Mouse (Mus musculus) B cell, adult (primary cell): ENCODE data around the gene Lefty2. TPM values are rescaled to one million over a fixed set of nuclear protein-coding genes. Genes with fewer than 3 reads are reported as not detected.

Source experiments
- total RNA-seq: library from RNA; stranded (reverse); gene quantifications from 4 replicates; pipeline ENCODE4 v1.2.4, GENCODE M21; 2023; ENCODE audit not compliant: inconsistent age

Lefty2 gene
- total RNA-seq: not detected in 4 replicates

DNA sequence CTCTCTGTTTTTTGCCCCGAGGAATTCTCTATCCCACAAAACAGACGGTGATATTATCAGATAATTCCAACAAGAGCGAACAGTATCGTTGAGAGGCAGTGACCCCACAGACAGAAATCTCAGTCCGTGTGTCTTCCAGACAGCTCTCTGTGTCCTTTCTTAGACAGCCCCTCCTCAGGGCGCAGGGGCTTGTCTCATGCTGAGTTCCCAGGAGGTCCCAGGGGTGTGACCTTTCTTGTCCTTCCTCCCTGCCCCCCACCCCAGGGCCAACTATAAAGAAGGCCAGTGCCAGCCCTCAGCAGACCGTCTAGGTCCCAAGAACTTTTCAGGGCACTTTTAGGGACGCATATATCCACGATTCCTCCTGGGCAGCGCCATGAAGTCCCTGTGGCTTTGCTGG, at the start of gene Lefty2:
TSS of gene Lefty2 (plus strand) at position 301 of the 400 bp plus-strand sequence.

DNA sequence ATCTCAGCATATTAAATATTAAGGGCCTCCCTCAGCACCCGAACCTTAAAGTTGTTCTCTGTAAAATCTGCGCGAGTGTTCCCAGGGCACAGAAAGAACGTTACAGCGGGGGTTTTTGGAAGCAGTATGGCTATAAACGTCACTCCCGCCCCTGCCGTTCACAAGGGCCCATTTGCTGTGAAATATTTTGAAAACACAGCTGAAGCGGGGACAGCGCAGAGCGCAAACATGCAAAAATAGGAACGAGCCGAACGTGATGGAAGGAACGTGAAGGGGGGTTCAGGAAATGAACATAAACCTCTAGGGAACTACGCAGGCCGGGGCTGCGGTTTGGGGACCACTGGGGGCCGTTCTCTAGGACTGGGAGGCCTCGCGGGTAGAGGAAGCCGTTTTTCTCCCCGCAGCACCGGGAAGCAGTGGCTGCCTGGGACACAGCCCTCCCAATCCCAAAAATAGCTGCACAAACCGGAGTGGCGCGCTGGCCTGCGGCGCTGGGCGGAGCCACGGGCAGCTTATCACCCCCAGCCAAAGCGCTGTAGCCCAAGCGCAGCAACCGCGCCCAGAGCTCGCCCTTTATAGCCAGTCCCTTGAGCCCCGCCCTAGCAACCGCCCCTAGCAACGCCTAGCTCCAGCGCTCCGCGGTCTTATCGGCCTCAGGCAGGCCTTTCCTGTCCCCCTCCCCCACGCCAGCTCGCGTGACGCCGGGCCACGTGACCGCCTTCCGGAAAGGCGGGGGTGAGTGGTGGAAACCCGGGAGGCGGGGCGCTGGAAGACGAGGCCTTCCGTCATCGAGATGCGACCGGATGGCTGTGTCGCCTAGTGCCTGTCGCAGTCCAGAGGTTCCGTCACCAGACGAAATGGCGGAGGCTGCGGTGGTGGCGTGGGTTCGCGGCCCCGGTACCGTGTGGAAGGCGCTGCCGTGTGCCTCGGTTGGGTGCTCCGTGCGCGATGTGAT, 42.3 kb upstream of the Lefty2 start, which contains the start of gene Sde2:
TSS of gene Sde2 (plus strand) at position 812 of the 955 bp plus-strand sequence.

DNA sequence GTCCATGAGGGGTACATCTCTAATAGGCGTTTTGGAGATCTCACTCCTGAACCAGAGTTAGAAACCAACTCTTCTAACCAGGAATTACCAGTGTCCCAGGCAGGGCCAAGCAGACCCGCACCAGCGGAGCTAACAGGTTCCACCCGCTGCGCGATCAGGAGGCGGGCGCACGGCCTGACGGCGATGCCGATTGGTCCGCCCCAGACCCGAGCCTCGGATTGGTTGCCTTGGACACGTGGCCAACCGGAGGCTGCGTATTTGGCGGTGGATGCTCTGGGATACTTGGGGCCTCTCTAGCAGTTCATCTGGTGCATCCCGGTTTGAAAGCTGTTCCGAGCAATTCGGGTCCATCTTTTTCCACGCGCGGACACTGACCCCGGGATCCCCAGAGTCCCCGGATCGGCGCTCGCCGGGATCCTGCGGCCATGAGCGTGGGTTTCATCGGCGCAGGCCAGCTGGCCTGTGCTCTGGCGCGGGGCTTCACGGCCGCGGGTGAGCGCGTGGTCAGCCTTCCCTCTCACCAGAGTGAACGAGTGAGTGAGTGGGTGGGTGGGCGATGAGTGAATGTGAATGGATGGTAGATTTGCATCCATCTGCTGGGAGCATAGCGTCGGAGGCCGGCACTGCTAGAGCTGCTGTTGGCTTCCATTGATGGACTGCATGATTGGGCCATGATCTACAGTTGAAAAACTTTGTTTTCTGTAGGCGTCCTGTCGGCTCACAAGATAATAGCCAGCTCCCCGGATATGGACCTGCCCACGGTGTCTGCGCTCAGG, 11.3 kb downstream of the Lefty2 start, which contains the start of gene Pycr2:
TSS of gene Pycr2 (plus strand) at position 255 of the 776 bp plus-strand sequence.

DNA sequence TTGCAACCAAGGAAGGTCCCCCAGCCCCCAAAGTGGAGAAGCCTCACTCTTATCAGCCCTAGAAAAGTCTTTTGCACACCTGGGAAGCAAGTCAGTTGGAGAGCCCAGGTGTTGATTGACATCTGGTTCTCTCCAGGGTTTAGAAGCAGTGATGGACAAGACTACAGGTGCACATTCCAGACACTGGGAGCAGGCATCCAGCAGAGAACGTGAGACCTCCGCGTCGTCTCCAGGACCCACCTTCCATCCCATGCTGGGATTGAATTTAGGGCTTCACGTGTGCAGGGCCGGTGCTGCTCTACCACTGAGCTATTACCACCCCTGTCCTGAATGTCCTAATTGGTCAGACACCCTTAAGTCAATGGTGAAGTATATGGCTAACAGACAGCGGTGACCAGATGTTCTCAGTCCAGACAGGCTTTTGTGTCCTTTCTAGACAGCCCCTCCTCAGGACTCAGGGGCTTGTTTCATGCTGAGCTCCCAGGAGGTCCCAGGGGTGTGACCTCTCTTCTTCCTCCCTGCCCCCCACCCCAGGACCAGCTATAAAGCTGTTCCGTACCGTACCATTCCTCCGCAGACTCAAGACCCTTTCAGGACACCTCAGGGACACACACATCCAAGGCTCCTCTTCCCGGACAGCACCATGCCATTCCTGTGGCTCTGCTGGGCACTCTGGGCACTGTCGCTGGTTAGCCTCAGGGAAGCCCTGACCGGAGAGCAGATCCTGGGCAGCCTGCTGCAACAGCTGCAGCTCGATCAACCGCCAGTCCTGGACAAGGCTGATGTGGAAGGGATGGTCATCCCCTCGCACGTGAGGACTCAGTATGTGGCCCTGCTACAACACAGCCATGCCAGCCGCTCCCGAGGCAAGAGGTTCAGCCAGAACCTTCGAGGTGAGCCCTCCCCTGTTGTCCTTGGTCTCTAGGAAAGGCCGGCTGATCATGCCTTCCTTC, 41.8 kb downstream of the Lefty2 start, which contains the start of gene Lefty1:
TSS of gene Lefty1 (plus strand) at position 556 of the 953 bp plus-strand sequence.

DNA sequence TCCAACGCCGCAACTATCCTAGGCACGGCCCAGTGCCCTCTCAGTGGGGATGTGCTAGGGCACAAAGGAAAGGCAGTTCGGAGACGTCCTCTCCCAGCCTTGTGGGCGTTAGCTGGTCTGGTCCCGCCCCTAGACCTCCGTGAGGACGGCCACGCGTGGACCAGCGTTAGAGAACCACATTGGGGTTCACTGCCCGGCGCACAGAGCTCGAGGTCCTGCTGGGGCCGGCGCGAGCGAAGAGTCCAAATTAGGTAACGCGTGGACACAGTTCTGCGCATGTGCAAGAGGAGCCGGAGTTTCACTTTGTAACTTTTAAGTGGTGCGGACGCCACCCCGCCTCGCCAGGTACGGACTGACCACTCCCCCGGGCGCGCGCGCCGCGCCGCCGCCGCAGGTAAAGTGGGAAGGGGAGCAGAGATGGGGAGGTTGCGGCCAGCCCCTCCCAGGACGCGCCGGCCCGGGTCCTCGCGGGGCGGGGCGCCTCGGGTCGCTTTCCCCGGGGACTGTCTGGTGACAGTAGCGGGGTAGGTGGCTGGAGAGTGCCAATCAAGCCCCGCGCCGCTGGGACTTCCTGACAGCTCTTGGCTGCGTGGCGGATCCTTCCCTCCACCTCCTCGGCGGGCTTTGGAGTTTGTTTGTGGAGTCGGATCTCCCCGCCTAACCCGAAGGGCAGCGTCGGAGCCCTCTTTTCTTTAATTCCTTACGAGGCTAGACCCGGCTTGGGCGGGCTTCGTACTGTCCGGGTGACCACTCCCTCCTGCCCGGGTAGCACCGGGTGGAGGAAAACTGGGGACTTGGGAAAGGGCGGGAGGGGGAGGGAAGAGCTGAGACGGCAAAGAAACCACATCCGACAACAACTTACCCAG, 49.5 kb downstream of the Lefty2 start, which contains the start of gene Tmem63a:
TSS of gene Tmem63a (plus strand) at position 179 of the 866 bp plus-strand sequence.

Other genes with a start within 250 kb of the Lefty2 start
- gene Mixl1, start 196.1 kb upstream of the Lefty2 start, total RNA-seq: not detected in 4 replicates
- 59.7 to 62.2 TPM (median 60.5 TPM) in 4 replicates for gene Acbd3, start 167.1 kb upstream of the Lefty2 start, total RNA-seq
- gene H3f3a, start 79.2 kb upstream of the Lefty2 start, total RNA-seq: 2,022 to 2,124 TPM (median 2,061 TPM) in 4 replicates
- 64.4 to 75.5 TPM (median 71.2 TPM) in 4 replicates for gene Sde2, start 42.0 kb upstream of the Lefty2 start, total RNA-seq
- 14.5 to 24.0 TPM (median 17.8 TPM) in 4 replicates for gene Pycr2, start 11.2 kb downstream of the Lefty2 start, total RNA-seq
- 0.32 to 0.33 TPM in 2 of 4 replicates, not detected in the others for gene Lefty1, start 41.9 kb downstream of the Lefty2 start, total RNA-seq
- gene Tmem63a, start 49.2 kb downstream of the Lefty2 start, total RNA-seq: 24.1 to 30.7 TPM (median 27.6 TPM) in 4 replicates
- gene Ephx1, start 127.8 kb downstream of the Lefty2 start, total RNA-seq: 99.6 to 121 TPM (median 103 TPM) in 4 replicates
- gene 9130409I23Rik, start 158.1 kb downstream of the Lefty2 start, total RNA-seq: not detected in 4 replicates